Mouse (Mus musculus): ENCODE results near the gene B230104I21Rik. TPM values are rescaled to one million over a fixed set of nuclear protein-coding genes. Genes with fewer than 3 reads are reported as not detected.
A peak's percentile ranks its signal among the peaks of the same experiment; 100 is the strongest.

Gene B230104I21Rik
- not detected for total RNA-seq (2021)

DNA sequence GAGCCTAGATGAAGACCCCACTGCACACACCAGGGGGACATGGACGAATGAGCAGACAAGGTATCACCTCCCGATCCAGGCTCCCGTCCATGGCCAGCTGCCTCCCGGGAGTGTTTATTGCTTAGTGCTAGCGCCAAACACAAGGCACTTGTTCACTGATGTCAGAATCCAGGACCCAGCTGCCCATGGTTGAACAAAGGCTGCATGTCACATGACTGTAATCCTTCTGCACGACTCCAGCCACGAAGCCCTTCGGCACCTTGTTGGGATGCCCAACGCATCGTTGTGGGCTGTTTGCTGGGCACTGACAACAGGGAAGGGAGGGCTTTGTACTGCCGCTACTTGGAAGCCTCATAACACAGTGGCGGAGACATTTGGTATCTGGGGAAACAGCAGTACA, at the start of gene B230104I21Rik:
Gene B230104I21Rik (plus strand): TSS at position 367 of the 400 bp plus-strand sequence.
- no peak for DNase-seq
- intact Hi-C loops (cut with DNase I): no loop called here

DNA sequence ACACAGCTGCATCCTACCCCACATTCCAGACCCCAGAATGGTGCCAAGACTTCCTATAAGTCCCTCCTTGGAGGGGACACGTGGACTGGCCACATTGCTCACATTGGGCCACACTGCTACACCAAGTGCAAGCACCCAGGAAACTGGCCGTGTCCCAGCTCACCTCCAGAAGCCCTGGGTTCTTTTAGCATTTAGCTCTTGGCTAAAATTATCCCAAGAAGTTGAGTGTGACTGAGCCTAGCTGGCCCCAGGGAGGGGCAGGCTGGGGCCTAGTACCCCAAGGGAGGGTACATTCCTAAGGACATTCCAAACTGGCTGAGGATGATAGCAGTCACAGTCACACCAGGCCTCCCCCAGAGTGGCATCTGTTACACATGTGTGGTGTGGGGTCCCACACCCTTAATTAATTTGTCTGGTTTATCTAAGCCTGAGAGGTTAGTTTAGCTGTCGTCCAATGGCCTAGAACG, 42.2 kb upstream of the B230104I21Rik start:
- DNase-seq: no peak
- intact Hi-C loops (cut with DNase I): no loop called here

DNA sequence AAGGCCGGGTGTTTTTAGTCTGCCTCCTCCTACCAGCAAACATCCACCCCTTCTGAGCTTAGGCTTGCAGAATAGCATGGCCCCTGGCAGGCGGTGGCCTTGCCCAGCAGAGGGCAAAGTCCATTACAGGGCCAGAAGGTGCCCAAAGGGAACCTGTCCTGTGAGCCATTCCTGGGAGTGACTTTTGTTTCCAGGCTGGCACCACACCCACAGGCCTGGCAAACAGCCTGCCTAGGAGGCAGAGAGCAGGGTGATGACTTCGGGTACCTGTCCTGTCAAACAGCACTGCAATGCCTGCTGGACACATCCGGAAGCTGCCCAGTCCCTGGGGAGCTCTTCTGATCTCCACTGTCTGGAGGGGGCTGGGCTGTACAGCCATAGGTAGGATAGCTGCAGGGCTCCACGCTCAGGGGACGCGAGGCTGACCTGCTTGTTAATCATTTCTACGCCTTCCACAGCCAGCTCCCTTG, 41.6 kb upstream of the B230104I21Rik start:
- intact Hi-C loops (cut with DNase I): no loop called here
- DNase-seq: no peak

DNA sequence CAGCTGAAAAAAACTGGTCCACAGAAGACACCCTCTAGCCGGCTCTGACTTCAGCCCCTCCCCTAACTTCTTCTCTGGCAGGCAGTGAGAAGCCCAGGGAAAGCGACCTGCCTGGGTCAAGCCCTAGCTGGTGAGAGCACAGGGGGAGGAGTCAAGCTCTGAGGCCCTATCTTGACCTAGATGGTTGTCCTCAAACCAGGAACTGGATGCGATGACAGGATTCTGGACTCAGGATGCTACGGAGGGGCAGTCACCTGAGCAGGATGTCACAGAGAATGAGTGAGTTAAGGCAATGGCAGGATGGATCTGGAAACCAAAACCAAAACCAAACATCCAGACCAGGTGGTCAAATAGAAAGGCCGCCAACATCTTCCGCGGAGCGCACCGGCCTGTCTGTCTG, 38.2 kb upstream of the B230104I21Rik start:
- DNase-seq: no peak
- intact Hi-C loops (cut with DNase I): no loop called here

DNA sequence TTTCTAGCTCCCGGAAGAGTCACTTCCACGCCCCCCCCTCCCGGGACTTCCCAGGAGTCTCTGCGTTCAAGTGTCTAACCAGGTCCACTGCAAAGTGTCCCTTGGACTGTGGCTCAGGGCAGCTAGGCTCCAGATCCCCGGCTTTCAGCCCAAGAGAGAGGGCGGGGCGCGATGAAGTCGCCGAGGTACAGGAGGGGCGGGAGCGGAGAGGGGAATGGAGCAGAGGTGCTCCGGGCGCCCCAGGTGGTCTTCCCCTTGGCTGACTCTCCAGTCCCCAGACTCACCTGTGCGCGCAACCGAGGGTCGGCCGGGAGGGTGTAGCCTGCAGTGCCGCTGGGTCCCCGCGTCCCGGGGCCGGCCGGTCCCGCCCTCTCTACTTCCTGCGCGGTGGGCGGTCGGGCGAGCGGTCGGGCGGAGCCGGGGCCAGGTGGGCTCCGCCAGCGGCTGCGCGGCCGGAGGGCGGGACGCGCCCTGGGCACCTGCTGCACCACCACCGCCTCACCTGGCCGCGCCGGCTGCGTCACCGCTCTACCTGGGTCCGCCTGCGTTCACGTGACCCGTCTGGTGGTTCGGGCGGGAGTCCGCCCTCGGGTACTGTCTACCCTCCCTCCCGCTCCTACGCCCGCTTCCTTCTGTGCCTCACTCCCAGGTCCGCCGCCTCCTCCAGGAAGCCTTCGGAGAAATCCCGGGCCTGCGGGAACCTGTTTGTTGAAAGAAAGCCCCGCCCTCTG, 36.2 kb upstream of the B230104I21Rik start:
- DNase-seq: no peak
- intact Hi-C loops (cut with DNase I): loop anchor here (2.0 kb wide), 1 partner anchor 235 kb away; no protein-coding TSS in a partner anchor

DNA sequence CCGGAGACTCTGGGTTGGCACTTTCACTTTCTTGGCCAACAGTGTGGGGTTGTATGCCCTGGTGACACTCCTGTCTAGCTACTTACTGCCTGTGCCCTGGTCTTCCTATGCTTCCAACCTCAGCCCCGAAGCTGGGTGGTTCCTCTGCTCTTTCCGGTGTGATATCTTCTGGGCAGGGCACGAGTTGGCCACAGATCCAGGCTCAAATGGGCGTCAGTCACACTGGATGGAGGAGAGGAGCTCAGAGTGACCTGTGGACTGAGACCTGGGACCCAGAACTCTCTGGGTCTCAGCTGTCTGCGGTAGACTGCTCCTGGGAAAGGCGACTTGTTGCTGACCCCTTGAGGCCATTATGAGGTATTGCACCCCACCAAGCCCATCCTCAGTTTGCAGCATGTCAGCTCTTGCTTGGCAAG, 34.5 kb upstream of the B230104I21Rik start, which contains the start of gene Arhgef16:
Gene Arhgef16 (minus strand): TSS at position 211 of the 416 bp plus-strand sequence.
- DNase-seq: peak; percentile 49 to 61
- intact Hi-C loops (cut with DNase I): loop anchor here (1.0 to 2.0 kb wide), 2 partner anchors 138 to 237 kb away; no protein-coding TSS in a partner anchor

DNA sequence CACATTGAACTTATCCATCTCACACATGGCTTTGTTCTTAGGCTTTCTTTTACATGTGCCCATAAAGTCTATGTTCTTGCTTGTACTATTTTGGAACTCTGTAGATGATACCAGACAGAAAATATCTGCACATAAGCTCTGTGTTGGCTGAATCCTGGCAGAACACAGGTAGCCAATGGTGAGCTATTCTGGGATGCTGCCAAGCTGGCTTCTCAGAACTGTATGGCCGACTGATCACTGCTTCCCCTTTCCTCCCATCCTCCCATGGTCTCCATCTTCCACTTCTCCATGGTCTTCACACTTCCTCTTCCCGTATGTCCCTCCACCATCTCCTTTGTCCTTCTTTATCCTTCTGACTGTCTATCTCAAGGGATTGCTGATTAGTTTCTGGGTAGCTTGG, 26.8 kb upstream of the B230104I21Rik start:
- intact Hi-C loops (cut with DNase I): no loop called here
- DNase-seq: no peak

DNA sequence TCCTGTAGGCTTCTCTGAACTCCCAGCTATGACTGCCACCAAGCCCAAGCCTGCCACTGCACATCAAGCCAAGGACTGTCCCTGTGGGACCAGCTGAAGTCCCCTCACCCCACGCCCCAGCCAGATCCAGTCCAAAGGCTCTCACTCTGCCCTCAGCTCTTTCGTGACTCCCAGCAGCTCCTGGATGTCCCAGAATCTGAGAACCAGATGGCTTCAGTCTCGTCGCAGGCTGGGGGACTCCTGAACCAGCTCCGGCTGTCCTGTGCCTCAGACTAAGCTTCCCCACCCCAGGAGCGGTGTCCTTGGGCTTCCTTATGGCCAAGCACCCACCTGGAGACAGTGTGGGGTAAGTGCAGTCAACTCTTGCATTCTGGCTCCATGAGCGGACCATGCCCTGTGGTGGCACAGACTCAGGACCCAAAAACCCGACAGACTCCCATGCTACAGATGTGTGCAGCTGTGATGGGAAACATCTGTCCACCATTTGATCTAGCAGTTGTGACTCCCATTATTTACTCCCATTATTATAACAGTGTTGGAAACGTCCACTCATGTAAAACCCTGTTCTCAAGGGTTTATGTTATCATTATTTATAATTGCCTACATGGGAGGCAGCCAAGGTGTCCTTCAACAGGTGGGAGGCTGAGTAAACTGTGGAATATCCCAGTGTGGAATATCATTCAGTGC, 25.2 kb upstream of the B230104I21Rik start:
- no peak for DNase-seq
- intact Hi-C loops (cut with DNase I): no loop called here

DNA sequence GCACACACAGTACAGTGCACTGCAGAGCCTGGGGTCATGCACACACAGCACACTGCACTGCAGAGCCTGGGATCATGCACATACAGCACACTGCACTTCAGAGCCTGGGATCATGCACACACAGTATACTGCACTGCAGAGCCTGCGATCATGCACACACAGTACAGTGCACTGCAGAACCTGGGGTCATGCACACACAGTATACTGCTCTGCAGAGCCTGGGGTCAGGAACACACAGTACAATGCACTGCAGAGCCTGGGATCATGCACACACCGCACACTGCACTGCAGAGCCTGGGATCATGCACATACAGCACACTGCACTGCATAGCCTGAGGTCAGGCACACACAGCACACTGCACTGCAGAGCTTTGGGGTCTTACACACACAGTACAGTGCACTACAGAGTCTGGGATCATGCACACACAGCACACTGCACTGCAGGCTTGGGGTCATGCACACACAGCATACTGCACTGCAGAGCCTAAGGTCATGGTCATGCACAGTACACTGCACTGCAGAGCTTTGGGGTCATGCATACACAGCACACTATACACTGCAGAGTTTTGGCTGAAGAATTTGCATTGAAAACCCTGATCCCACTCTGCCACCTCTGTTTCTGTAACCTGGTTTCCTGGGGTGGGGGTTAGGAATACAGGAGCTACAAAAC, 23.6 kb upstream of the B230104I21Rik start:
- intact Hi-C loops (cut with DNase I): no loop called here

DNA sequence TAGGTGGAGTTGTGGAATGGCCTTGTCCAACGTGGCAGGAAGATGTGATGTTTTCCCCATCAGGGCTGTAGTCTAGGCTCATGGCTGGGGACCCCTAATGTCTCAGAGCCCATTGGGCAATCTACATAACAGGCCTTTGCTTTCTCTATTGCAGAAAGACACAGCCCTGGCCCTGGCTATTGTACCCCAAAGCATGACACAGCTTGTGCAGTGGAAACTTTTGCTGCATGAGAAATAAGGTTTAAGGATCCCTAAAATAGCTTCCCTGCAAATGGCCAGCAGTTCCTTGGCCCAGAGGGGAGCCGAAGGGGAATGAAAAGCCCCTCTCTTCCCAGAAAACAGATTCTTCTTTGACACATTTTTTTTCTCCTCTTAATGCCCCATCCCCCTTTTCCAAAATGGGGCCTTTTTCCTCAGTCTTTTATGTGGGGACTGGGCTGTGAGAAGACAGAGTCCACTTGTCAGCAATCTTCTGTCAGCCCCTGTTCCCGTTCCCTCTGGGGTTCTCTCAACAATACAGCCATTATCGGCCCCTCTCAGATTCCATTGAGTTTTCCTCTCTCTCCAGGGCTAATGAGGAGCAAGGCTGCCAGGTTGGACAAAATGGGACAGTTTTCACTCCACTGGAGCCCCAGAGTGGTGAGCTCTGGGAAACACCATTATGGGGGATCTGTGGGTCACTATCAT, 22.8 kb upstream of the B230104I21Rik start:
- intact Hi-C loops (cut with DNase I): no loop called here
- DNase-seq: no peak

More for the DNA sequence above, 23.6 kb upstream of the B230104I21Rik start:
- DNase-seq: no peak

DNA sequence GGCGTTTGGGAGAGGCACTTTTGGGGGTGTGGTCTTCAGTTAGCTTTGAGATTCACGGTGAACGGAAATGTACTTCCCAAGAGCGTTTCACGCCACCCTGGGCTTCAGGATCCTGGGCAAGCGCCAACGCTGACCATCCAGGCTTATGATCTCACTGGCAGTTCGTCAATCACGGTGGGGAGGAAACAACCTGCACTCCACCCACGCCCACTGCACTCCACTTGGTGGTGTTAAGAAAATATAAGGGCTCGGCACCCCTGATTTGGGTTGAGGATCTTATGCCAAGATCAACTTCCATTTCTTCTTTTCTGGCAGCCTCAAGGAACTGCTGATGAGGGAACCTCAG, 22.3 kb upstream of the B230104I21Rik start:
- intact Hi-C loops (cut with DNase I): no loop called here

DNA sequence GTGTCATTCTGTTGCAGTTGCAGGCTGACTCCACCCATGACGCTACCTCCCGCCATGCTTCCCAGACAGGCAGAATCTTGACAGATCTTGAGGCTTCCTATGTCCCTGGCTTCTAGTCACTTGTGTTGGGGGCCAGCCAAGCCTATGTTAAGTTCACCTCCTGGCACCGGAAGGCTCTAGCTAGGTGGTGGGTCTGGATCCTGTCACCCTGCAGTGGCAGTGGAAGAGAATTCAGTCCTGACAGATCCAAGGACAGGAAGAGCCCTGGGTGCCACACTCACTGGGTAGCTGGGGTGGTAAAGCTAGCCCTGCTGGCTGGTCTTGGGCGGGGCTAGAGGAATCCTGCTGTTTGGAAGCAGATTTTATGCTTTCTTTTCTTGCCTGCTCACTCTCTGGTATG, 10.5 kb upstream of the B230104I21Rik start:
- intact Hi-C loops (cut with DNase I): loop anchor here (5.0 kb wide), 2 partner anchors 117 to 502 kb away; no protein-coding TSS in a partner anchor
- no peak for DNase-seq

More for the DNA sequence above, 22.3 kb upstream of the B230104I21Rik start:
- no peak for DNase-seq

DNA sequence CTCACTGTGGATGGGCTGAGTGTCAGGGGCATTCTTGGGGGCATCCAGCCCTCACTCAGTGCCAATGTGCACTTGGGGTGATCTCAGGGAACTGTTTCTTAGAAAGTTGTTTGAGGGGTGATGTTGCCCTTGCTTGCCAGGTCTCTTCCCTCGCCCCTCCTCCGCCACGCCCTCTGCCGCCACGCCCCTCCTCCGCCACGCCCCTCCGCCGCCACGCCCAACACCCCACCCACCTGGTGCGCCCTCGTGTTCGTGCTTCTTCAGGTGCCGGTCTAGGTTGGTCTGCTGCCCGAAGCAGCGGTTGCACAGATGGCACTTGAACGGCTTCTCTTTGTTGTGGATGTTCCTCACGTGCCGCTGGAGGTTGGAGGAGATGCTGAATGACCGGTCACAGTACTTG, 7.5 kb upstream of the B230104I21Rik start:
- no peak for DNase-seq
- intact Hi-C loops (cut with DNase I): loop anchor here (1.0 to 5.0 kb wide), 6 partner anchors 114 to 499 kb away; partner anchors contain the start of gene Prdm16

DNA sequence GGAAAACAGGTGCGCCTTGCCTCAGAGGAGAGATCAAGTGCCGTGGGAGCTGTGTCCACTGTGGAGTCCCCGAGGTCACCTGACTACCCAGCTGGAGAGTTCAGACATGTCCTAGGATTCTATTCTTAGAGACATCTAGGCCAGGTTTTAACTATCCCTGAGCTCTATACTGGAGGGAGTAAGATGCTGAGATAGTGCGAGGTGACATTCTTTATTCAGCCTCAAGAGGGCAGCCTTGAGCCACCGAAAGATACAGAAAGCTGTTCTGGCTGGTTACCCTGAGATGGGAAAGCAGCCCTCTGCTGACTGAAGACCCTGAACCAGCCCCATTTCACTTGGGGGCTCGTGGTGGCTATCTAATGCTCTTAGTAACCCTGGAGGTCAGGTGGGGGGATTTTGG, 7.1 kb upstream of the B230104I21Rik start:
- intact Hi-C loops (cut with DNase I): loop anchor here (1.0 to 5.0 kb wide), 6 partner anchors 113 to 498 kb away; partner anchors contain the start of gene Prdm16
- DNase-seq: peak; percentile 73 to 77

DNA sequence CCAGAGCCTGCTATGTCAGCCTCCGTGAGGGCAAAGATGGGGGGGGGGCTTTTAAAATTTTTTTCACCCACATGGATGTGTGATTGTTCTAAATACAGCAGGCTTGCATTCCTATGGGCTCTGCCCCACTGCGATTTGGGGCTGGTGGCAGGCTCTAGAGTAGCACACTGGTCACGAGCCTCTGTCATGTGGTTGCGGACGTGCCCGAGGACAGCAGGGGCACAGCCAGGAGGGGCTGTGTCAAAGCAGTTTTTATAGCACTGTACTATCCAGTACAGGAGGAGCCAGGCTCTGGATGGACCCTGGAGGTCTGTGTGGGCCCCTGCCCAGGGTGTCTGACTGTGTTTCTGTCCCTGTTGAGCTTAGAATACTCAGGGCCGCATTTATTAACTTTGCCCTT, 5.9 kb upstream of the B230104I21Rik start:
- DNase-seq: peak in 1 of 2 experiments; percentile 51
- intact Hi-C loops (cut with DNase I): no loop called here

DNA sequence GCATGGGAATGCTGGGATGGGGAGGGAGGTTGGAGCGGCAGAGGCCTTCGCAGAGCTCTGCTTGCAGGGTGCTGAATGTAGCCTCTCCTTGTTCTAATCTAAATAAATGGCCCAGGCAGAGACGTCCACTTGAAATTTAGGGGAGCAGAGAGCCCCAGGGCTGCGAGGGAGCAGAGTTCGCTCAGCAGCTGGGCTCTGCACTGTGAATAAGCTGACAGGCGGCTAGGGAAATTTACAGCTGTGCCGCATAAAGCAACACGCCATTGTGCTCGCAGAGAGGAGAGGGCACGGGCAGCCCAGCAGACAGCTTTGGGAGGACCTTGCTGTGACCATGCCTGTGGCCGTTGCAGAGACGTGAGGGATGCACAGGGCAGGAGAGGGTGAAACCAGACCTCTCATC, 4.7 kb upstream of the B230104I21Rik start:
- intact Hi-C loops (cut with DNase I): no loop called here

DNA sequence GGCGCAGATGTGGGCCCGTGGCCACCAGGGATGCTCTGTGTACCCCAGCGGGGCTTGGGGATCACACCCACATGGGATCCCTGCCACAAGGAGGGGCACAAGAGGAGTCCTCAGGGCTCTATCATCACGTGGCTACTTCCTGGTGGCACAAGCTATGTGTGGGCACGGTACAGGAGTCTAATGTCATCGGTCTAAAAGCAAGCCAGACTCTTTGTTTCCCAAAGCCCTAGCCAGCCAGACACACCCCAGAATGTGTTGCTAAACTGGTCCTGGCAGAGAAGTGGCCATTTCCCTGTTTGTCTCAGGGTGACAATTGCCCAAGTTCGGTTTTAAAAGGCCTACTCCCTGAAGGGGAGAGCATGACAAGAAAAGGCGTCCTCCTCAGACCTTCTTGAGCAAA, 2.6 kb upstream of the B230104I21Rik start:
- intact Hi-C loops (cut with DNase I): loop anchor here (2.0 kb wide), 1 partner anchor 60 kb away; no protein-coding TSS in a partner anchor
- DNase-seq: peak in 1 of 2 experiments; percentile 40

More for the DNA sequence above, 4.7 kb upstream of the B230104I21Rik start:
- no peak for DNase-seq

DNA sequence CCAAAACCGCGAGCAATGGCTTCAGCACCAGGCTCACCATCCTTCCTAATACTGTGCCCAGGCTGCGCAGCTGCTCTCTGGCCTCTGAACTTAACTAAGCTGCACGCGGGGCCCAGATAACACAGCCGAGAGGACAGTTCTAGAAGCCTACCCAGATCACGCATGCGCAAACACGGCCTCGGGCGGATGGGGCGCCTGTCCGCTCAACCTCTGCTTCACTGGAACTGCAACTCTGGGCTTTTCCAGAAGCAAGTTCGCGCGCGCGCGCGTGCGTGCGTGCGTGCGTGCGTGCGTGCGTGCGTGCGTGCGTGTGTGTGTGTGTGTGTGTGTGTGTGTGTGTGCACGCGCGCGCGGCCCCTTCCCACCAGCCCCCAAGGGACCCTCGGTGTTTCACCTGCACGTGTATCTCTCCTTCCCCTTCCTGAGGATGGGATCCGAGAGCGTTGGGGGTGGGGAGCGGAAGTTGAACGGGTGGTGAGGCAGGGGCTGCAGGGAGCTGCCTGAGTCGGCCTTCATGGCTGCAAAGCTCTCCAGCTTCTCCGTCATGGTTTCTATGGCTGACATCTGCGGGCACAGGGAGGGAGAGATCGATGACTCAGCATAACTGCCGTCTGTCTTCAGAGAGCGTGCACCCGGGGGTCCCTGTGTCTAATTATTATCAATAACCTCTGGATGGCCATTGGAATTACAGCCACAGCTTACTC, 1.1 kb upstream of the B230104I21Rik start:
- peak in 1 of 2 experiments; percentile 51 for DNase-seq
- intact Hi-C loops (cut with DNase I): no loop called here

DNA sequence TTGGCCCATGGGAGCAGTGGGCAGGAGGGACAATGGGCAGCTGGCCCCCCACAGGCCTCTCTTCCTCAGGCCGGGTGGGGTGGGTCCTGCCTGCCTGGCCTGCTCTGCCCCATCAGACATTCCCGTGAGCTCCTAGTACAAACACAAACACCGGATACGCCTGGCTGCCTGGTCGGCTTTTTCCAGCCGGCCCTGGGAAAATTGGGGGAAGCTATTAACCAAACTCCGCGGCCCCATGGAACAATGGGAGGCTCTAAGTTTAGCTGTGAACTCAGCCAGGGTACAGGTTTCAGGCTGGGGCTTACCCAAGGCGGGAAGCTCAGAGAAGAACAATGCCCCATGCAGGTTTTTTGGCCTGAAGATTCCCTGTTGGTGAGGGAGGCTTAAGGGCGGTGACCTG, 723 bp downstream of the B230104I21Rik start:
- peak; percentile 51 to 52 for DNase-seq
- intact Hi-C loops (cut with DNase I): no loop called here
